Mouse (Mus musculus) stomach, embryonic 14.5 days (tissue): ENCODE results near the gene Slc8b1. TPM values are rescaled to one million over a fixed set of nuclear protein-coding genes. Genes with fewer than 3 reads are reported as not detected.
A peak's percentile ranks its signal among the peaks of the same experiment; 100 is the strongest.

Experiments
- ATAC-seq: fragments of 200-750 bp; cut with Nextera tagmentation; 2 replicates; pipeline ENCODE4 v1.8.0; 2017; ENCODE audit warnings: low read depth, moderate TSS enrichment; ENCODE audit not compliant: insufficient number of reproducible peaks, insufficient read depth, low FRiP score
- H3K27ac ChIP-seq: fragments of 300-500 bp; sonication (generic); 2 replicates; pipeline ENCODE4 v1.5.1; 2014; ENCODE audit warnings: mild to moderate bottlenecking, low read length, moderate library complexity, mixed read lengths
- H3K27me3 ChIP-seq: fragments of 300-500 bp; sonication (generic); 2 replicates; pipeline ENCODE4 v1.6.1; 2014; ENCODE audit warnings: low read length, control low read depth, mixed read lengths; ENCODE audit not compliant: control insufficient read depth, insufficient read depth
- H3K36me3 ChIP-seq: fragments of 300-500 bp; sonication (generic); 2 replicates; pipeline ENCODE4 v1.6.1; 2014; ENCODE audit warnings: mild to moderate bottlenecking, control low read depth, low read length, moderate library complexity, mixed read lengths; ENCODE audit not compliant: control insufficient read depth, insufficient read depth
- H3K4me1 ChIP-seq: fragments of 300-500 bp; sonication (generic); 2 replicates; pipeline ENCODE4 v1.6.1; 2014; ENCODE audit warnings: low read length, control low read depth, mixed read lengths; ENCODE audit not compliant: control insufficient read depth, insufficient read depth
- H3K4me2 ChIP-seq: fragments of 300-500 bp; sonication (generic); replicated peaks from 2 replicates; pipeline ENCODE4 v1.6.1; 2014; ENCODE audit warnings: low read depth, low read length, control low read depth
- H3K4me3 ChIP-seq: fragments of 300-500 bp; sonication (generic); 2 replicates; pipeline ENCODE4 v1.5.1; 2014; ENCODE audit warnings: low read depth, low read length, control low read depth
- H3K9ac ChIP-seq: fragments of 300-500 bp; sonication (generic); replicated peaks from 2 replicates; pipeline ENCODE4 v1.6.1; 2014; ENCODE audit warnings: low read depth, mild to moderate bottlenecking, control low read depth, low read length, moderate library complexity, mixed read lengths
- H3K9me3 ChIP-seq: fragments of 300-500 bp; sonication (generic); 2 replicates; pipeline ENCODE4 v1.6.1; 2016; ENCODE audit warnings: low read depth, low read length, control low read depth; ENCODE audit not compliant: control insufficient read depth
- WGBS: fragments of 180-500 bp; shearing (Covaris S2); extraction: QIAGEN DNeasy Blood & Tissue Kit; methylation state at CpG from one replicate; pipeline ENCODE4 v1.1.7; 2014; 5-methylcytosine and 5-hydroxymethylcytosine counted together
- polyA plus RNA-seq: library from polyadenylated mRNA; unstranded; fragments of >200 nt; fragmentation: Nextera tagmentation; extraction: Ambion mirVana; gene quantifications from 2 replicates; pipeline ENCODE4 v1.2.1, GENCODE M21; 2014

Slc8b1 gene
- polyA plus RNA-seq, 1 experiment from 2014 or later: 5.4 TPM

- Histone ChIP-seq H3K9me3 (no peaks in the 10 kb centered on the region), H3K4me1 (peaks cover 29% of the 10 kb centered on the region), H3K27me3 (no peaks in the 10 kb centered on the region), H3K4me2 (peak overlapping the region; percentile 62), H3K9ac (no peak overlapping the region; the same call in 1 of the 2 replicates), H3K27ac (no peak overlapping the region), H3K36me3 (no peaks in the 10 kb centered on the region), H3K4me3 (peak overlapping the region; percentile 47)
- ATAC-seq: no peak
- 27% methylated on average over 14 of the region's 14 CpGs for WGBS
These were observed 764 bp downstream of the Slc8b1 start for GRCm38 (mm10) chr5:120511643-120512220.

- ATAC-seq: no peak
- H3K9me3 ChIP-seq: no peaks in the 10 kb centered on the region
- no peaks in the 10 kb centered on the region for H3K27me3 ChIP-seq
- H3K36me3 ChIP-seq: no peaks in the 10 kb centered on the region
- no peak overlapping the region for H3K9ac ChIP-seq
- H3K4me1 ChIP-seq: peaks cover 29% of the 10 kb centered on the region
- WGBS: 54% methylated on average over 15 of the region's 15 CpGs
- H3K4me2 ChIP-seq: no peak overlapping the region
- no peak overlapping the region for H3K27ac ChIP-seq
- H3K4me3 ChIP-seq: no peak overlapping the region
These were observed 2.1 kb downstream of the Slc8b1 start for GRCm38 (mm10) chr5:120512911-120513555.

GRCm38 (mm10) chr5:120514031-120514677 lies 3.2 kb downstream of the Slc8b1 start:
- no peaks in the 10 kb centered on the region for H3K36me3 ChIP-seq
- 90% methylated on average over 9 of the region's 9 CpGs for WGBS
- H3K4me3 ChIP-seq: no peak overlapping the region
- no peak overlapping the region for H3K9ac ChIP-seq
- no peaks in the 10 kb centered on the region for H3K9me3 ChIP-seq
- H3K27ac ChIP-seq: no peak overlapping the region; the same call in 1 of the 2 replicates
- H3K4me1 ChIP-seq: peaks cover 29% of the 10 kb centered on the region
- ATAC-seq: no peak
- no peak overlapping the region for H3K4me2 ChIP-seq
- H3K27me3 ChIP-seq: no peaks in the 10 kb centered on the region

- peak overlapping the region; percentile 63; the same call in 1 of the 2 replicates for H3K27ac ChIP-seq
These were observed 3.8 kb downstream of the Slc8b1 start for GRCm38 (mm10) chr5:120514754-120515153.

GRCm38 (mm10) chr5:120515451-120515850 lies 4.5 kb downstream of the Slc8b1 start:
- H3K36me3 ChIP-seq: no peaks in the 10 kb centered on the region
- no peak overlapping the region for H3K4me2 ChIP-seq
- H3K9ac ChIP-seq: no peak overlapping the region
- H3K4me3 ChIP-seq: no peak overlapping the region
- peaks cover 29% of the 10 kb centered on the region for H3K4me1 ChIP-seq
- H3K27me3 ChIP-seq: no peaks in the 10 kb centered on the region
- H3K9me3 ChIP-seq: no peaks in the 10 kb centered on the region
- ATAC-seq: no peak
- peak overlapping the region; percentile 63; the same call in 1 of the 2 replicates for H3K27ac ChIP-seq
- WGBS: 77% methylated on average over 7 of the region's 7 CpGs

More at GRCm38 (mm10) chr5:120514754-120515153, 3.8 kb downstream of the Slc8b1 start:
- H3K9ac ChIP-seq: no peak overlapping the region
- 4% methylated on average over 4 of the region's 4 CpGs for WGBS
- peaks cover 29% of the 10 kb centered on the region for H3K4me1 ChIP-seq
- H3K4me2 ChIP-seq: no peak overlapping the region
- no peaks in the 10 kb centered on the region for H3K36me3 ChIP-seq
- ATAC-seq: no peak
- H3K9me3 ChIP-seq: no peaks in the 10 kb centered on the region
- no peaks in the 10 kb centered on the region for H3K27me3 ChIP-seq
- no peak overlapping the region for H3K4me3 ChIP-seq

GRCm38 (mm10) chr5:120516221-120516984 lies 5.4 kb downstream of the Slc8b1 start:
- Histone ChIP-seq H3K36me3 (no peaks in the 10 kb centered on the region), H3K27ac (no peak overlapping the region), H3K4me3 (no peak overlapping the region), H3K4me1 (peaks cover 29% of the 10 kb centered on the region), H3K27me3 (no peaks in the 10 kb centered on the region), H3K4me2 (no peak overlapping the region), H3K9ac (no peak overlapping the region), H3K9me3 (no peaks in the 10 kb centered on the region)
- 47% methylated on average over 15 of the region's 15 CpGs for WGBS
- no peak; the same call in 1 of the 2 replicates for ATAC-seq

- 0 out of 2 replicates have a peak overlapping the region, but pooled peaks have one; percentile 10 for H3K27ac ChIP-seq
- H3K4me2 ChIP-seq: no peak overlapping the region
- H3K27me3 ChIP-seq: no peaks in the 10 kb centered on the region
- no peaks in the 10 kb centered on the region for H3K9me3 ChIP-seq
- no peak overlapping the region for H3K4me3 ChIP-seq
- H3K4me1 ChIP-seq: peaks cover 22% of the 10 kb centered on the region
- no peaks in the 10 kb centered on the region for H3K36me3 ChIP-seq
- 61% methylated on average over 9 of the region's 9 CpGs for WGBS
- H3K9ac ChIP-seq: no peak overlapping the region
- no peak for ATAC-seq
These were observed 6.6 kb downstream of the Slc8b1 start for GRCm38 (mm10) chr5:120517552-120517951.

- Histone ChIP-seq H3K4me3 (no peak overlapping the region), H3K27me3 (no peaks in the 10 kb centered on the region), H3K4me2 (no peak overlapping the region), H3K9me3 (no peaks in the 10 kb centered on the region), H3K27ac (no peak overlapping the region), H3K36me3 (no peaks in the 10 kb centered on the region; the same call in 1 of the 2 replicates), H3K4me1 (no peaks in the 10 kb centered on the region), H3K9ac (no peak overlapping the region)
- 72% methylated on average over 3 of the region's 3 CpGs for WGBS
- no peak for ATAC-seq
These were observed 11.7 kb downstream of the Slc8b1 start for GRCm38 (mm10) chr5:120522649-120523048.
